Comparison of ENCODE assay signal across 8 mouse cellular contexts in the genomic region with DNA sequence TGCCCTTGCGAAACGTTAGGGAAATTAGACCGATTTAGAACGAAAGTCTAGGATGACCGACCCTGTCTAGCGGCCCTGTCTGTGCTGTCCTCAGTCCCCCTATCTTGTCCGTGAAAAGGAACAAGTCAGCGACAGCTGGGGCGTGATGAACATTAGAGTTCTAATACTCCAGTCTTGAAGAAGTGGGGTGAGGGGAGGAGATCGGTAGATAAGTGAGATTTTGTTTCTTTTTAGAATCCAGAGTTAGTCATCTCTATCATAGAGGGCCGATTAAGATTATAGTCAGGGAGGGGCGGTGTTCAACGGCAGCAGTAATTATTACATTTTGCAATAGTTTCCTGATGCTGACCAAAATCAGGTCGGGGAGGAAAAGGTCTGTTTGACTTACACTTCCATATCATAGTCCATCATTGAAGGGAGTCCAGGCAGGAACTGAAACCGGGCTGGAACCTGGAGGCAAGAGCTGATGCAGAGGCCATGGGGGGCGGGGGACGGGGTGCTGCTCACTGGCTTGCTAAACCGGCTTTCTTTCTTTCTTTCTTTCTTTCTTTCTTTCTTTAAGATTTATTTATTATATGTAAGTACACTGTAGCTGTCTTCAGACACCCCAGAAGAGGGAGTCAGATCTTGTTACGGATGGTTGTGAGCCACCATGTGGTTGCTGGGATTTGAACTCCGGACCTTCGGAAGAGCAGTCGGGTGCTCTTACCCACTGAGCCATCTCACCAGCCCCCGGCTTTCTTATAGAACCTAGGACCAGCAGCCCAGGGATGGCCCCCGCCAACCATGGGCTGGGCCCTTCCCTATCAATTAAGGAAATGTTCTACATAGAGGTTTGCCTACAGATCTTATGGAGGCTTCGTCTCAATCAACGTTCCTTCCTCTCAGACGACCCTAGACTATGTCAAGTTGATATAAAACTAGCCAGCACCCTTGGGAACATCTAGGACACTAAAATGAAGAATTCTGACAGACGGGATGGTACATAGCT. TPM values are rescaled to one million over a fixed set of nuclear protein-coding genes. Genes with fewer than 3 reads are reported as not detected.
DNase-seq lines count a peak whose midpoint lies in the region; ATAC-seq and TF ChIP-seq lines count a peak whose summit lies in the region.

No protein-coding gene starts in this region.

- no peaks in the 10 kb centered on the region; the same call in 1 of the 2 replicates for H3K4me1 ChIP-seq in kidney, adult 2 months (ENCODE audit: control insufficient read depth, insufficient read depth, low read length)
- H3K4me1 ChIP-seq in brown adipose tissue, adult 24 weeks (ENCODE audit: control insufficient read depth, insufficient read depth, insufficient read length, low read length): no peaks in the 10 kb centered on the region
- 0 out of 2 replicates have a peak, but pooled peaks cover 4% of the 10 kb centered on the region for H3K4me1 ChIP-seq in hindbrain, embryonic 14.5 days (replicated peaks; ENCODE audit: control insufficient read depth, insufficient read depth, low read length)
- H3K4me1 ChIP-seq in midbrain, embryonic 12.5 days: peaks cover 18% of the 10 kb centered on the region; the same call in 1 of the 2 replicates

- peak overlapping the region; percentile 29; the same call in 1 of the 2 replicates for H3K9ac ChIP-seq in hindbrain, embryonic 14.5 days
- H3K9ac ChIP-seq in midbrain, embryonic 12.5 days (replicated peaks): no peak overlapping the region; the same call in 1 of the 2 replicates

- H3K27me3 ChIP-seq in kidney, adult 2 months (replicated peaks; ENCODE audit: control insufficient read depth, insufficient read depth, low read length): no peaks in the 10 kb centered on the region
- H3K27me3 ChIP-seq in hindbrain, embryonic 14.5 days (ENCODE audit: control insufficient read depth, insufficient read depth, low read length): peaks cover 13% of the 10 kb centered on the region; the same call in 1 of the 2 replicates
- peaks cover 52% of the 10 kb centered on the region for H3K27me3 ChIP-seq in midbrain, embryonic 12.5 days

- 28% methylated on average over 28 of the region's 28 CpGs for WGBS in kidney, adult 2 months
- WGBS in hindbrain, embryonic 14.5 days: 35% methylated on average over 28 of the region's 28 CpGs
- WGBS in midbrain, embryonic 12.5 days: 32% methylated on average over 28 of the region's 28 CpGs

- H3K27ac ChIP-seq in kidney, adult 2 months (ENCODE audit: insufficient read depth, low read depth, low read length): no peak overlapping the region; the same call in 1 of the 2 replicates
- peak overlapping the region; percentile 71 for H3K27ac ChIP-seq in brown adipose tissue, adult 24 weeks (replicated peaks; ENCODE audit: low read depth, low read length)
- H3K27ac ChIP-seq in hindbrain, embryonic 14.5 days: no peak overlapping the region
- H3K27ac ChIP-seq in midbrain, embryonic 12.5 days (replicated peaks): no peak overlapping the region

- intact Hi-C loops in left cerebral cortex, postnatal 4 days (cut with DNase I): no loop called here

- TF ChIP-seq CTCF in kidney, adult 2 months (conservative IDR thresholded peaks at IDR 0.05; ENCODE audit: insufficient read depth, insufficient read length, low read depth, low read length): no peak

- H3K9me3 ChIP-seq in hindbrain, embryonic 14.5 days (ENCODE audit: control insufficient read depth, low read length): no peaks in the 10 kb centered on the region
- H3K9me3 ChIP-seq in midbrain, embryonic 12.5 days: no peaks in the 10 kb centered on the region

- H3K4me3 ChIP-seq in kidney, adult 2 months (ENCODE audit: insufficient read depth, low read depth, low read length): peak overlapping the region; percentile 52
- peak overlapping the region; percentile 54 for H3K4me3 ChIP-seq in brown adipose tissue, adult 24 weeks (ENCODE audit: insufficient read depth, low read depth, low read length)
- peak overlapping the region; percentile 52 for H3K4me3 ChIP-seq in hindbrain, embryonic 14.5 days (replicated peaks; ENCODE audit: low read length)
- peak overlapping the region; percentile 55 for H3K4me3 ChIP-seq in midbrain, embryonic 12.5 days

- H3K36me3 ChIP-seq in kidney, adult 2 months (ENCODE audit: control insufficient read depth, insufficient read depth, low read length): no peaks in the 10 kb centered on the region
- no peaks in the 10 kb centered on the region for H3K36me3 ChIP-seq in hindbrain, embryonic 14.5 days (replicated peaks; ENCODE audit: control insufficient read depth, insufficient read depth)
- H3K36me3 ChIP-seq in midbrain, embryonic 12.5 days: no peaks in the 10 kb centered on the region

- no peak for TF ChIP-seq POLR2A in kidney, adult 2 months (IDR thresholded peaks at IDR 0.05; ENCODE audit: low read depth, low read length)

- peak overlapping the region; percentile 99 for H3K4me2 ChIP-seq in hindbrain, embryonic 14.5 days (replicated peaks)
- peak overlapping the region; percentile 87 for H3K4me2 ChIP-seq in midbrain, embryonic 12.5 days (replicated peaks)

- no peak for ATAC-seq in hindbrain, embryonic 14.5 days (ENCODE audit: low FRiP score)
- ATAC-seq in midbrain, embryonic 12.5 days (ENCODE audit: low FRiP score, low read depth): no peak

- no peak for DNase-seq in kidney, adult 2 months
- no peak for DNase-seq in kidney, postnatal 4 days
- DNase-seq in hindbrain, embryonic 14.5 days (ENCODE audit: low spot score): no peak
- DNase-seq in right cerebral cortex, postnatal 14 days: no peak
- no peak for DNase-seq in cerebellum, postnatal 25 days
- DNase-seq in left cerebral cortex, postnatal 4 days: no peak

RNA-seq across cellular contexts. Expression of a gene that starts 1.0 kb away (rescaled TPM):
- 24.5 and 25.5 TPM in 2 replicates for polyA plus RNA-seq in kidney, adult 2 months (2012; rRNA removed)
- 31.6 and 35.5 TPM in 2 replicates for polyA plus RNA-seq in brown adipose tissue, adult 24 weeks (2012; ENCODE audit: insufficient read depth, insufficient read length, missing spikeins)
- 13.7 and 14.5 TPM in 2 replicates for polyA plus RNA-seq in hindbrain, embryonic 14.5 days (2014; fragmentation: Nextera tagmentation; extraction: Ambion mirVana)
- 25.6 and 26.6 TPM in 2 replicates for polyA plus RNA-seq in midbrain, embryonic 12.5 days (2016; fragmentation: Nextera tagmentation; extraction: Ambion mirVana)
- total RNA-seq in left cerebral cortex, postnatal 4 days (2021): 10 to 100 TPM; 13.7 to 16.3 TPM

RNA-seq across cellular contexts. Expression of a gene that starts 20.9 kb away (rescaled TPM):
- polyA plus RNA-seq in kidney, adult 2 months (2012; rRNA removed): 10.0 and 11.3 TPM in 2 replicates
- polyA plus RNA-seq in brown adipose tissue, adult 24 weeks (2012; ENCODE audit: insufficient read depth, insufficient read length, missing spikeins): 4.7 TPM in 2 replicates
- 14.5 and 16.3 TPM in 2 replicates for polyA plus RNA-seq in hindbrain, embryonic 14.5 days (2014; fragmentation: Nextera tagmentation; extraction: Ambion mirVana)
- 20.1 and 22.5 TPM in 2 replicates for polyA plus RNA-seq in midbrain, embryonic 12.5 days (2016; fragmentation: Nextera tagmentation; extraction: Ambion mirVana)
- 10 to 100 TPM; 14.0 to 15.2 TPM for total RNA-seq in left cerebral cortex, postnatal 4 days (2021)

RNA-seq across cellular contexts. Expression of a gene that starts 22.4 kb away (rescaled TPM):
- 1,799 and 2,275 TPM in 2 replicates for polyA plus RNA-seq in kidney, adult 2 months (2012; rRNA removed)
- 1,628 and 2,018 TPM in 2 replicates for polyA plus RNA-seq in brown adipose tissue, adult 24 weeks (2012; ENCODE audit: insufficient read depth, insufficient read length, missing spikeins)
- 2,254 and 2,846 TPM in 2 replicates for polyA plus RNA-seq in hindbrain, embryonic 14.5 days (2014; fragmentation: Nextera tagmentation; extraction: Ambion mirVana)
- 2,391 and 2,602 TPM in 2 replicates for polyA plus RNA-seq in midbrain, embryonic 12.5 days (2016; fragmentation: Nextera tagmentation; extraction: Ambion mirVana)
- 1,000 to 10,000 TPM; 2,825 to 2,926 TPM for total RNA-seq in left cerebral cortex, postnatal 4 days (2021)

RNA-seq across cellular contexts. Expression of a gene that starts 28.2 kb away (rescaled TPM):
- 8.4 and 10.6 TPM in 2 replicates for polyA plus RNA-seq in kidney, adult 2 months (2012; rRNA removed)
- 13.5 and 24.5 TPM in 2 replicates for polyA plus RNA-seq in brown adipose tissue, adult 24 weeks (2012; ENCODE audit: insufficient read depth, insufficient read length, missing spikeins)
- 5.8 and 6.1 TPM in 2 replicates for polyA plus RNA-seq in hindbrain, embryonic 14.5 days (2014; fragmentation: Nextera tagmentation; extraction: Ambion mirVana)
- polyA plus RNA-seq in midbrain, embryonic 12.5 days (2016; fragmentation: Nextera tagmentation; extraction: Ambion mirVana): 2.7 and 3.0 TPM in 2 replicates
- 10 to 100 TPM; 61.7 to 65.2 TPM for total RNA-seq in left cerebral cortex, postnatal 4 days (2021)

RNA-seq across cellular contexts. Expression of a gene that starts 32.7 kb away (rescaled TPM):
- 897 and 1,416 TPM in 2 replicates for polyA plus RNA-seq in kidney, adult 2 months (2012; rRNA removed)
- 1,414 and 1,508 TPM in 2 replicates for polyA plus RNA-seq in brown adipose tissue, adult 24 weeks (2012; ENCODE audit: insufficient read depth, insufficient read length, missing spikeins)
- 825 and 884 TPM in 2 replicates for polyA plus RNA-seq in hindbrain, embryonic 14.5 days (2014; fragmentation: Nextera tagmentation; extraction: Ambion mirVana)
- 747 and 793 TPM in 2 replicates for polyA plus RNA-seq in midbrain, embryonic 12.5 days (2016; fragmentation: Nextera tagmentation; extraction: Ambion mirVana)
- total RNA-seq in left cerebral cortex, postnatal 4 days (2021): 100 to 1,000 TPM; 499 to 509 TPM
